Mouse (Mus musculus): ENCODE data around the gene Pex7. TPM values are rescaled to one million over a fixed set of nuclear protein-coding genes. Genes with fewer than 3 reads are reported as not detected.

Gene Pex7
- total and polyA plus RNA-seq, 3 experiments = 15.8 to 22.1 TPM; not detected in 1

- H3K9ac ChIP-seq (ENCODE audit: control insufficient read depth, low read depth, low read length, poor library complexity, severe bottlenecking) = peak overlapping the region; percentile 47
- H3K79me2 ChIP-seq (ENCODE audit: control insufficient read depth, insufficient read depth, low read length, poor library complexity) = no peaks in the 10 kb centered on the region
- H3K9me3 ChIP-seq (replicated peaks; ENCODE audit: insufficient read depth, low read length) = no peaks in the 10 kb centered on the region
- peak; percentile 87 for DNase-seq (ENCODE audit: low read depth, low spot score)
- peak overlapping the region; percentile 6 to 18; a peak in 3 of 4 replicates for H3K4me3 ChIP-seq (ENCODE audit: control insufficient read depth in 1 of 2, insufficient read depth in 1 of 2, low read depth in 2 of 2, low read length in 2 of 2)
- TF ChIP-seq MAFK (IDR thresholded peaks at IDR 0.05; ENCODE audit: borderline replicate concordance, low read depth, low read length) (no peak), TCF12 (IDR thresholded peaks at IDR 0.05; ENCODE audit: low read depth, low read length) (peak; percentile 81), KAT2A (conservative IDR thresholded peaks at IDR 0.05; ENCODE audit: low read depth, low read length) (0 out of 2 replicates have a peak, but pooled peaks have one; percentile 13), MXI1 (IDR thresholded peaks at IDR 0.05; ENCODE audit: low read depth, low read length) (peak; percentile 90), POLR2AphosphoS2 (IDR thresholded peaks at IDR 0.05; ENCODE audit: low read length) (no peak), RAD21 (IDR thresholded peaks at IDR 0.05; ENCODE audit: low read depth, low read length) (no peak), NELFE (IDR thresholded peaks at IDR 0.05; ENCODE audit: low read depth, low read length) (peak; percentile 18; the same call in 1 of the 2 replicates), CHD1 (IDR thresholded peaks at IDR 0.05; ENCODE audit: low read depth, low read length) (no peak), TBP (IDR thresholded peaks at IDR 0.05; ENCODE audit: low read depth, low read length) (0 out of 2 replicates have a peak, but pooled peaks have one; percentile 44), ETS1 (IDR thresholded peaks at IDR 0.05; ENCODE audit: low read depth, low read length) (peak; percentile 89), MYC (IDR thresholded peaks at IDR 0.05; ENCODE audit: low read depth, low read length) (peak; percentile 93), EP300 (IDR thresholded peaks at IDR 0.05; ENCODE audit: low read depth in 1 of 2, low read length in 2 of 2) (peak; percentile 83 to 91), BHLHE40 (IDR thresholded peaks at IDR 0.05; ENCODE audit: borderline replicate concordance, low read depth, low read length) (peak; percentile 97), JUND (IDR thresholded peaks at IDR 0.05; ENCODE audit: low read depth, low read length) (no peak), RCOR1 (IDR thresholded peaks at IDR 0.05; ENCODE audit: low read depth, low read length) (peak; percentile 81), MAX (IDR thresholded peaks at IDR 0.05; ENCODE audit: low read length) (peak; percentile 93), ELF1 (IDR thresholded peaks at IDR 0.05; ENCODE audit: low read depth, low read length) (no peak), POLR2AphosphoS5 (IDR thresholded peaks at IDR 0.05; ENCODE audit: borderline replicate concordance, low read depth, low read length) (no peak), GABPA (IDR thresholded peaks at IDR 0.05; ENCODE audit: low read depth, low read length) (no peak), ZNF384 (IDR thresholded peaks at IDR 0.05; ENCODE audit: low read depth, low read length) (no peak), CTCF (IDR thresholded peaks at IDR 0.05 in 2 of 3, conservative IDR thresholded peaks at IDR 0.05 in 1 of 3; ENCODE audit: control insufficient read depth in 1 of 3, insufficient read depth in 1 of 3, low read depth in 2 of 3, low read length in 3 of 3, poor library complexity in 1 of 3, severe bottlenecking in 1 of 3) (no peak), MEF2A (IDR thresholded peaks at IDR 0.05; ENCODE audit: extremely low read depth, insufficient replicate concordance, low read depth, low read length, poor library complexity, severe bottlenecking) (no peak), TAL1 (IDR thresholded peaks at IDR 0.05; ENCODE audit: low read length) (peak; percentile 71), UBTF (IDR thresholded peaks at IDR 0.05; ENCODE audit: borderline replicate concordance, insufficient read depth, low read depth, low read length) (no peak), E2F4 (IDR thresholded peaks at IDR 0.05; ENCODE audit: borderline replicate concordance, low read depth, low read length) (0 out of 2 replicates have a peak, but pooled peaks have one; percentile 21), SIN3A (IDR thresholded peaks at IDR 0.05; ENCODE audit: low read length) (peak; percentile 78), ZMIZ1 (IDR thresholded peaks at IDR 0.05; ENCODE audit: low read depth, low read length) (no peak), NRF1 (IDR thresholded peaks at IDR 0.05; ENCODE audit: insufficient read depth, low read depth, low read length, poor library complexity, severe bottlenecking) (no peak), USF2 (IDR thresholded peaks at IDR 0.05; ENCODE audit: borderline replicate concordance in 1 of 2, insufficient read depth in 1 of 2, low read depth in 1 of 2, low read length in 2 of 2) (no peak), USF1 (IDR thresholded peaks at IDR 0.05; ENCODE audit: low read depth, low read length) (no peak), ZKSCAN1 (IDR thresholded peaks at IDR 0.05; ENCODE audit: low read depth, low read length) (no peak), ZC3H11A (IDR thresholded peaks at IDR 0.05; ENCODE audit: low read depth, low read length) (no peak), MAZ (IDR thresholded peaks at IDR 0.05; ENCODE audit: low read depth, low read length) (no peak), GATA1 (IDR thresholded peaks at IDR 0.05; ENCODE audit: low read depth, low read length) (peak; percentile 86)
- H3K27ac ChIP-seq (ENCODE audit: control insufficient read depth, low read depth, low read length) = peak overlapping the region; percentile 46
- peaks cover 0 to 40% of the 10 kb centered on the region in 2 experiments; a peak in 2 of 4 replicates for H3K36me3 ChIP-seq (ENCODE audit: control insufficient read depth in 1 of 2, insufficient read depth in 2 of 2, low read length in 2 of 2)
- no peaks in the 10 kb centered on the region for H3K27me3 ChIP-seq (ENCODE audit: control insufficient read depth in 1 of 2, insufficient read depth in 2 of 2, low read length in 2 of 2)
- peaks cover 38% of the 10 kb centered on the region in 2 experiments for H3K4me1 ChIP-seq (ENCODE audit: control insufficient read depth in 1 of 2, insufficient read depth in 2 of 2, low read length in 2 of 2)
Measured at GRCm38 (mm10) chr10:19877679-19878078, 29.8 kb downstream of the Pex7 start.
